Mouse (Mus musculus) NIH3T3 (cell line): ENCODE measurements around the gene H2al1m.
A peak's percentile ranks its signal among the peaks of the same experiment; 100 is the strongest.
"Not testable (repeated sequence)": the region's sequence is repeated elsewhere in the genome, so short reads cannot be mapped to it uniquely, and the experiment has no call there.

Experiments used
- DNase-seq: peaks from one replicate; pipeline ENCODE4 v3.0.0-alpha.2; 2012; ENCODE audit warnings: low read depth

Gene H2al1m

DNA sequence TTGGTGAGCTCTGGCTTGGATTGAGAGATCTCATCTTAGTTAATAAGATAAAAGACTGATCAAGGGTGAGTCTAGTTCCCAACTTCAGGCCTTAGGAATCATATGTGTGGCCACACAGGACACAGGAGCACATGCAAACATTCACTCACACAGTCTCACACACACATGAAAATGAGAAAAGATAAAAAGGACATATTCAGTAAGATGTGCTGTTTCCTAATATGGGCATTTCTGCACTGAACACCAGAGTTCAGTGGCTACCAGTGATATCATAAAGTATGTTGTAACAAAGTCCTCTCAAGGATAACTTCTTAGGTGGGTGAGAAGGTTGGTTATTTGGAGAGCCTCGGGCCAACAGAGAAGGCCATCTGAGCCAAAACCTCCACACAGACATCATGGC lies at the start of gene H2al1m:
TSS of gene H2al1m (plus strand) at position 301 of the 400 bp plus-strand sequence.
- not testable (repeated sequence) for DNase-seq

DNA sequence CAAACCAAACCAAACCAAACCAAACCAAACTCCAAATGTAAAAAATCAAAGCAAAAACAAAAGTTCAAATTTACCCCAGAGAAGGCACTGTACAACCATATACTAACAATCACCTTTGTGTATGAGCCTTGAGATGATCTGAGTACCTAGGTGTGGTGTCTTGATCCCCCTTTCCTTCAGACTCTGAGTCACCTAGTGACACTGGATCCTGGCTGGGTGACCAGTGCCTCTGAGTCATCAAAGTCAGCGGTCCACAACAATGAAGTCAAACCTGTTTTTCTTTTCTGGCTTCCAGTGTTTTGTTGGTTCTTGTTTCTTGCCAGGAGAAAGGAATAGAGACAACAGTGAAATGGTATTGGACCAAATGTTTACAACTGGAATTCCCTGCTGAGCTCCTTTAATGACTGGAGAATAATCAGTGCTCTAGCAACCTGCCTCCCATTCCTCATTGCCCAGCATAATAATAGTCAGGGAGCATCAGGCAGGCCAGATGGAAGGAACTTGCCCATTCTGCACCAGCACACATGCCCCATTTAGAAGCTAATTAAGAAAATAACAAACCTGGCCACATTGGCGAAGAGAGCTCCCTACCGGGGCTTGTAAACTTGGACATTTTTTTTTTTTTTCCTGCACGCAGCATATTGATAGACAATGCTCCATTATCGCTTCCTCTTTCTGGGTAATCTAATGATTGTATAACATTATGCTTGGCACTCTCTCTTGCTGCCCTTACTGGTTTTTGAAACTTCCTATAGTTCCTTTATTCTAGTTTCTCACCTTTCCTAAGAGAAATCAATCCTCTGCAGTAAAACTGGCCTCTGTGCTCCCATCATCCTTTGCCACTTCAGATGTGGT lies 42.6 kb upstream of the H2al1m start:
- DNase-seq = no peak

DNA sequence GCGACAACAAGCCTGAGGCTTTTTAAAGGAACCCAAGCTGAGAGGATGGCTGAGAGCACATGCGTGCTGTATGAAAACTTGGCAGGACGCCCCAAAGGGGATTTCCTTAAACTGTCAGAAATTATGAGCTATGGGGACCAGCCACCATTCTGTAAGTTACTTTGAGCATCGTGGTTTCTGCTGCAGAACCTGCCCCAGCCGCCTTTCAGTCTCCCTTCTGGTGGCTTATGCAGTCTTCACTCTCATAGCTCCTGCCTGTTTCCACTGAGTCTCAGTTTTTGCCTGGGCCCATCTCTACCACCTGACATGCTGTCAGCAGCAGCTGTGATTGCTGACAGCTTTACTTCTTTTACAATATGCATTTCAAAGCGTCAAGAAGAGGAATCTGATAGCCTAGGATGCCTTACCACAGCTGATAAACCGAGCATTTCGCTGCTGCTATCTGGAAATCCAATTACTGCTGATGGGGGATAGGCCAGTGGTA lies 40.1 kb upstream of the H2al1m start:
- peak; percentile 65 for DNase-seq

DNA sequence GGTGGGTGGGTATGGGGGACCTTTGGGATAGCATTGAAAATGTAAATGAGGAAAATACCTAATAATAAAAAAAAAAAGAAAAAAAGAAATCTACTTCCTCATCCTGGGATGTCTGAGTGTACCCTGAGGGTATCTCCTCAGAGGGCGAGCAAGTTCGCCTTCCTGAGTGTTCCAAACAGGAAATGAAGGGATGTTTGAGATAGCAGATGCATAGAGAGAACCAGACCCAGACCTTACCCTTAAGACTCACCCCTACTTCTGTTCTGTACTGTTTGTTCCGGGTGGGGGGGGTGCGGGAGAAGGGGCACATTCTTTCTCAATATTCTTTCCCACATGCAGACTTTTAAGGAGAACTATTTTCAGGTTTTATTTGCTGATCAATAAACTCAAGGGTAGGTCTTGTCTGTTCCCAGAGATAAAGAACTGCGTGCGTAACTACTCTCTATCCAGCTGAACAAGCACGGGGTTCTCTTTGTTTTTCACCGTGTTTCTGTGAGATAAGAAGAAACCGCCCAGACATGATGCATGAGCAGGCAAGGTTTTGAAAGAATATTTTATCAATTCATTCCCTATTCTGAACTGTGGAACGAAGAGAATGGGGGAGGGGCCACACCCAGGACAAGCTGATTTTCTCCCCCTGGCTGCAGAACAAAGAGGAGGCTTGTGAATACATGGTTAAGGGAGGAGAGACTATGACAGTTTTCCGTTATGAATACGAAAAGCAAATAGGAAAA lies 38.8 kb upstream of the H2al1m start:
- no peak for DNase-seq

DNA sequence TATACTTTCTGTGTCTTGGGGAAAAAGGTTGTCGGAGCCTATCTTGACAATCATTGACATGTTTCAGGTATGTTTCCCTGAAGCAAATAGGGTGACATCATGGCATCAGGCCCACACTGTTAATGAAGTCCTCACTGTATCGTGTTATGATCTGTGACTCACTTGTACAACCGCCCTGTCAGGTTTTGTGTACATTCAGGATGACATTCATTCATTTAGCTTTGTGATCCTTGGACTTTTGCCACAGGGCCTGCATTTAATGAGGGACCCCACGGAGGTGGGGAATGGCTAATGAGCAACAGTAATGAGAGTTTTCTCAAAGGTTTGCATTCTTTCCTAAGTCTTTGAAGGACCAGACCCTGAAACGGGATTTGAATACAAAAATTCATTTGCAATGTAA lies 34.7 kb upstream of the H2al1m start:
- no peak for DNase-seq

DNA sequence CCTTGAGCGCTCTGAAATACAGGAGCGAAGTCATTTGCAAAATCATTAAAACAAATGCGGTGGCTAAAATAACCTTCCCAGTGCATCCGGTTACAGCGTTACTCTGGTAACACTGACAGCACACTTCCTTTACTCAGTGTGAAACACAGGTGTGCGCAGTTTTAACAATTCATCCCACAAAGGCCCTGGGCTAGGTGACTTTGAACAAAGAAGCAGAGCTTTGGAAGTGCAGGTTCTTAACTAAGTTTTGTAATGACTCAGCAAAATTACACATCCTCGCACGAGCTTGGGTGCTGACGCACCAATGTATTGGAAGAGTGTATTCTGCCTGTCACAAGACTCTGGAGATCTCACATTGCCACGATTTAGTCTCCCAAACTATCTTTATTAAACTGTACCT lies 29.6 kb upstream of the H2al1m start:
- no peak for DNase-seq

DNA sequence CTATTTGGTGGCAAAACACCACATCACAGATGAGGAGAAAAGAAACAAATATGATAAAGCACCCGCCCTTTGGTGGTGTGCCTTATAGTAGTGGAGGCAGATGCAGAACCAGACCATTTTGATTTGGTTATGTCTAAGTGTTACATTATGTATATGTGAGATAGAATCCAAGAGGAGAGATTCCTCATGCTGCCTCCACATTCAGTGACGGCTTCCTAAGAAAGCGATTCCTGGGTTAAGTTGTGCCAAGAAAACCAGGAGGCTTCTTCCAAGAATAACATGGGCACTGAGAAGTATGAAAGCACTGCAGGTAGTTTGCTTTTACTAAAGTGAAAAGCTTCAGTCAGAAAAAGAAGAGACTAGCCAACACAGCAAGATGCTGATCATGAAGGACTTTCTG lies 28.7 kb upstream of the H2al1m start:
- DNase-seq = no peak

DNA sequence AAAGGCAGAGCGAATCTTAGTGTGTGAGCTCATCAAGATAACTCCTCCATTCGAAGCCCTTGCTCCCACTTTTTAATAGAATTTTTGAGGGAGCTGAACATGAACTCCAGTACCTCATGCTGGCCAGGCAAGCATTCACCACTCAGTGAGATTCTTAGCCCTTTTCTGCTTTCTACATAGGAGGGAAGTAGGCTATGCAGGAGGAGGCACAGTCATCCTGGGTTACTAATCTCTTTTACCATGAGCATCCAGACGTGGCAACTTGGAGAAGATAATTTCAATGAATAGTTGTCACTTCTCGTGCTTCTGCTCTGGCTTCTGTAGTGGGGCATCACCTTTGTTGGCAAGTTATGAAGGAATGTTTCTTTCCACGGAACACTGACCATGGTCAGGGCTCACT lies 26.8 kb upstream of the H2al1m start, which contains the start of gene Gm14862:
TSS of gene Gm14862 (minus strand) at position 134 of the 400 bp plus-strand sequence.
- no peak for DNase-seq

DNA sequence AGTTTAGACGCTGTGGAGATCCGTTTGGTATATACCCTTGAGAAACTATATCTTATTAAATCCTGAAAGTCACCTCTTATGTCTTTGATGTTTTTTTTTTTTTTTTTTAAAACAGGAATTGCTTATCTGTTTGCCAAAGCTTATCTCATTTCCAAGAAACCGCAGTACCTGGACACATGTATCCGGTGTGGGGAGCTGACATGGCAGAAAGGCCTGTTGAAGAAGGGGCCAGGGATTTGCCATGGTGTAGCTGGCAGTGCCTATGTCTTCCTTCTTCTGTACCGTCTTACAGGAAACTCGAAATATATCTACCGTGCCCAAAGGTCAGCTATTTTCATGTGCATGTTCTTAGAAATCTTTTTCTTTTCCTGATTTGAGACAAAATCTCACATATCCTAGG lies 25.7 kb upstream of the H2al1m start:
- no peak for DNase-seq

DNA sequence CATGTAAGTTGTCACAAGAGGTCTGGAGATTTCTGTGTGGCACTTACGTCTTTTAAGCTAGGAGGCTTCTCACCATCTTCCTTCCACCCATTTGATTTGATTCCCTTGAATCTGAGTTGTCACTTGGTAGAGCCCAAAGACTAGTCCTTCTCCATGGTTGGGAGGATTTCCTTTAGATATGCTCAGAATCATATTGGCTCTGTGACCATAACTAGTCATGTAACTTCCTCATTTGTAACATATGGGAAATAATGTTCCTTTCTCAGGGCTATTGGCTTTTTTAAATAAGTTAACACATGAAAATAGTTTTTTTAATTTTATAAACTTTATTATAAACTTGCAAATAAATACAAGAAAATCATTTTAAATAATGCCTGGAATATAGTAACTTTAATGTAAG lies 24.3 kb upstream of the H2al1m start:
- DNase-seq = no peak

DNA sequence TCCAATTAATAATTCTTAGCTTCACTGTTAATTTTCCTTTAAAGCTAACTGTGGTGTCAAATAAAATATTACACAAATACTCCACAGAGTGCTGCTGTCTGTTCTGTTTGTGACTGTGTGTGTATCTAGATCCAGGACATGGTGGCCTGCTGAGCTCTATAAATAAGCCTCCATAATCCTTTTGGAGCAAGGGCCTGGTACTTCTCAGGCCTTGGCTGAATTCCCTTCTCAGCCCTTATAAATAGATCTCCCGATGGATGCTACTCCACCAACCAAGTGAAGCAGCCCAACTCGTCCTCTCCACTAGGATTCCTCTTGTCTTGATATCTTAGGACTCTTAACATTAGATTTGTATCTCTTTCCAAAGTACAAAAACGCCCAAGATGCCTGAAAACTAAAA lies 12.5 kb upstream of the H2al1m start:
- no peak for DNase-seq

DNA sequence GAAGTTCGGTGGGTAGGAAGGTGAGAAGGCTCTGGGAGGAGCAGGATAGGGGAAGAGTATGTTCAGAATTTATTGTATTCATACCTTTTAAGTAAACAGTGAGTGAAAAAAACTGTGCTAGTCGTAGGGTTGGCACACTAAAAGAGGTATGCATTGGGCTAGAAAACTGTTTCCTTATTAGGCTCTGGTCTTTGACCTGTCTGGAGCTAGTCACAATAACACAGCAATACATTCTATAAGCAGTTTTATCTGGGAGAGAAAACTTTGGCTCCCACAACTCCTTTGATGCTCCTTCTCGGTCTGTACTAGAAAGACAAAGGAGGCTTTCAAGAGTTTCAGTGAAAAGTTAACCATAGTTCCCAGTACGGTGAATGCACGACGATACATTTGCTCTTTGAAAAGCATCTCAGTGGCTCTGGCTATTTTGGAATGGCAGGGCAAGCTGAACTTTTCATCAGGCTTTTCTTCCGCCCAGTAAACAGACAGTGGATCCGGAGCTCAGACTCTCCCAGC lies 11.6 kb upstream of the H2al1m start:
- DNase-seq = no peak

DNA sequence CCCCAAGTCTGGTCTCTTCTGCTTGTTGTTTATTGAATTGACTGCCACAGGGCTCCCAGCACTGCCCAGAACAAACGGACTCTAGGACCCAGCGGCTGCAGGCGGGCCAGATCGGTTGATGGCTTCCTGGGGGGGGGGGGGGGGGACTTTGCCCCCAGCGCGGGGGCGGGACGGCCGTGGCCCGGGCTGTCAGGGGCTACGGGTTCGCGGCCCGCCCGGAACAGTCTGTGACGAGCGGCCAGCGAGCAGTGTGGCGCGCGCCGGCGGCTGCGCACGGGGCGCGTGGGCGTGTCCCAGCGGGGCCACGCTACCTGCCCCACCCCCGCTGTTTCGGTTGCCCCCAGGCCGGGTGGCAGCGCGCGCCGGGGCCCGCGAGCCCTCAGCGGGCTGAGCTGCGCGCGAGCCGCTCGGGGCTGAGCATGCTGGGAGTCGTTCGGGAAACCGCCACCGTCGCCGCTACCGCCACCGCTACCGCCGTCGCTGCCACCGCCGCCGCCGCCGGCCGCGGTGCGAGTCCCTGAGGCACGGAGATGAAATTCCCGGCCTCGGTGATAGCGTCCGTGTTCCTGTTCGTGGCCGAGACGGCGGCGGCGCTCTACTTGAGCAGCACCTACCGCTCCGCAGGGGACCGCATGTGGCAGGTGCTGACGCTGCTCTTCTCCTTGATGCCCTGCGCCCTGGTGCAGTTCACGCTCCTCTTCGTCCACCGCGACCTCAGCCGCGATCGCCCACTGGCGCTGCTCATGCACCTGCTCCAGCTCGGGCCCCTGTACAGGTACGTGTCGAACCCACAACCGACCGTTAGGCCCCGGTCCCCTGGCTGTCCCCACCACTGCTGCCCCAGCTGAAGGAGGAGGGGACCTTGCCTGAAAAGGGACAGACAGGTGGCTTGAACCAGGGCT lies 10.9 kb upstream of the H2al1m start, which contains the start of gene Xk:
TSS of gene Xk (plus strand) at position 297 of the 902 bp plus-strand sequence.
- no peak for DNase-seq

DNA sequence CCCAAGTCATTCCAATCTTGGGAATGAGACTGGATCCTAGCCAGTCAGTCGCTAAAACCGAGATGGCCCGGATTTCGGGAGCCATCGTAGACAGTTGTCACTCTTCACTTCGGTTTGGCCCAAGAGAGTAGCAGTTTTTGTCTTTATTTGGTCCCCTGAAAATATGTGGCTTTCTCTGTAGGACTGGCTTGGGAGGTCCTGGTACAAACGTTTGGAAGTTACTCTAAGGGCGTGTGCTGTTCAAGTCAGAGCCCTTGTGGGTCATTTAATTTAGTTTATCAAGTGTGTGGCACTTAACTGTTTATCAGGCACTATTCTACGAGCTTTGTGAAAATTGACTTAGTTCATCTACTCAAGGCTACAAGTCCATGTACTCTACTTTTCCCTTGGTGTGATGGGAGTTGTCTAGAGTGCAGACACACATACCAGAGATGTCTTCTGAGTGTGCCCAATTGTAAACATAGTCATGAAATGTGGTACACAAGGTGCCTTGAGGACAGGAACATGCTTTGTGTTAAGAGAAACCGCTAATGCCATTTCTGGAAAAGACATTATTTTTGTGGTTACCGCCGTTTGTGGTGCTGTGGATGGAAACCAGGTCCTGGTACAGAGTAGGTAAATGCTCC lies 10.1 kb upstream of the H2al1m start:
- no peak for DNase-seq

DNA sequence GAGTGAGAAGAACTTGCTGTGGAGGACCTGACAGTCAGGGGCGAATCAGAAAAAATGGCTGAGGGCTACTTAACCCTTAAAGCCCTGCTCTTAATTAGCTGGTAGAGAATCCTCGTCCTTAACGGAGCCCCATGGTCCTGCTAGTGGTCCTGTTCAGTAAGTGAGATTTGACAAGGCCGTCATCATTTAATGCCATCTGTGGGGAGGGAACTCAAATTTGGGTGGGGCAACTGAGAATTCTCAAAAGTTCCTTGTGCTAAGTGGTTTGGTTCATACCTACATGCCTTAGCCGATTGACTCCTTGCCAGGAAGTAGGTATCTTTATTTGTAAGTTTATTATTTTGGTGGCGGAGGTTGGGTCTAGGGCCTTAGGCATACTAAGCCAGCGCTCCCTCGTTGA lies 9.2 kb upstream of the H2al1m start:
- no peak for DNase-seq

DNA sequence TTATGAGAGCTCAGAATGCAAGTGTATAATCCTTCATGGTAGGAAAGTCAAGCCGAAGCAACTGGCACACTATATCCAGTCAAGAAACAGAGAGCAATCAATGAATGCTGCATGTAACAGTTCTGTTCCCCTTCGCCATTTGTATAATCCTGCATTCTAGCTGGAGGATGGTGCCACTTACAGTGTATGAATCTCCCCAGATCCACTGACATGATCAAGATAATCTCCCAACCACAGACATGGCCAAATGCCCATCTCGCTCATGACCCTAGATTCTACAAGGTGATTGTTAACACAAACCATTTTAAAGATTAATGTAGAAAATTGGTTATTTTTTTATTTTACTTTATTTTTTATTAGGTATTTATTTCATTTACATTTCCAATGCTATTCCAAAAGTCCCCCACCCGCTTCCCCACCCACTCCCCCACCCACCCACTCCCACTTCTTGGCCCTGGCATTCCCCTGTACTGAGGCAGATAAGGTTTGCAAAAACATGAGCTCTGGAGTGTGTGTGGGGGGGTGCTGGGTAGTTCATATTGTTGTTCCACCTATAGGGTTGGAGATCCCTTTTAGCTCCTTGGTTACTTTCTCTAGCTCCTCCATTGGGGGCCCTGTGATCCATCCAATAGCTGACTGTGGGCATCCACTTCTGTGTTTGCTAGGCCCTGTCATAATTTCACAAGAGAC lies 9.7 kb downstream of the H2al1m start:
- not testable (repeated sequence) for DNase-seq

DNA sequence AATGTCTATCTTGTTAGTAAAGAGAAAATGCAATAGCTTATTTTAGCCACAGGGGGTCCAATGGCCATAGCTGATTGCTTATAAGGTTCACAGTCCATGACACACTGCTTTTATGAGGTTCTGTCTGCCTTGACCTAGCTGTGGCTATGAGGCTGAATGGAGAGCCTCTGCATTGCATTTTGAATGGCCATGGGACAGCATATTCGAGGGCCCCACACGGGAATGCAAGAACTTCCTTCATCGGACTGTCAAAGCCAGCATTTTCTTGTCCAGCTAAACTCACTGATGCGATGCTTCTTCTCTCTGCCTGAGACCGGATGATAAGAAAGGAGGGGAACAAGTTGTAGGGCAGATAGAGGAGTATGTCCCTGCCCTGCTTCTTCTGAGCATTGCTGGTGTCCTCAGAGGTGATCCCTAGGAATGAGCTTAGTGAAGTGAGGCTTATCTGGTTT lies 14.9 kb downstream of the H2al1m start:
- no peak for DNase-seq

DNA sequence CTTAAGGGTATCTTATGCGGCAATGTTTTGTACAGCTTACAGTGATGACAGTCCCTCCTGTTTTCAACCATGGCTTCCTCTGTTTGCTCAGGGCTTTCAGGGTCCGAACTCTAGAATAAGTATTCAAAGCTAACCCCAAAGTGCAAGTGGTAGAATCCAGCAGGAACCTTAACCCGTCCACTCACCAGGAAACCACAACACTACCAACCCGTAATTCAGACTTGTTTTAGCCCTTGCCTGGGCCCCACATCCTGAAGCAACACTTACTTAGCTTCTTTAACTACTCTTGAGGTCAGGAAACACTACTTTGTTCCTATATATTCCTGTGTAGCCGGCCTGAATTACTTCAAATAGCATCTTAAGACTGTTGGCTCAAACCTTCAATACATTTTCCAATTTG lies 19.2 kb downstream of the H2al1m start:
- DNase-seq = no peak

DNA sequence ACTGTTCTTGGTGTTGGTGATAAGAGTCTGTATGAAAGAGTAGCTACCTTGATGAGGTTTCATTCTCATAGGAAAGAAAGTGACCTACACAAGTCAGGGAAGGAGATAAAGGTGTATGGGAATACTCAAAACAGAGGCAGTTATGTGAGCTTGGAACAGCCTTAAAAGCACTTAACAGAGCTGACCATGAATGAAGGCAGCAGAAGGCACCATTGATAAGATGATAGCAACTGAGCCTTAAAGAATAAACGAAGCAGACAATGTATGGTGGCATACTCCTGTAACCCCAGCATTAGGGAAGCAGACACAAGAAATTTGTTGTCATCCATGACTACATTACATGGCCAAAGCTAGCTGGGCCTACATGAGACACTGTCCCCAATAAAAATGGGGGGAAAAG lies 19.9 kb downstream of the H2al1m start:
- no peak for DNase-seq

DNA sequence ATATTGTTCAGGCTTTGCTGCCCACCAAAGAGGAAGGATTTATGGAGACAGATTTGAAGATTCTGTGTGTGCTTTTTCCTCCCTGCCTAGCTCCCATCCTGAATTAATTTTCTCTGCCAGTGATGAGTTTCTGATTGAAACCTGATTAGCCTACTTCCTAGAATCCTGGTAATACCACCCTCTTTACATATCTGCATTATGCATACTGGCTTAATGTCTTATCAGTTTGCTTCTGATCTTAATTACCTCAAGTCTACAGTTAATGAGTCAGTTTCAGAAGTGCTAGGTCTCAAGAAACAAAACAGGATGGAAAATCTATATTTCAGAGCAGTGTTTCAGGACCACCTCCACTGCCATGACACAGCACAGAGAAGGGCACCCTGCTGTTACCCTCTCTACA lies 32.9 kb downstream of the H2al1m start:
- not testable (repeated sequence) for DNase-seq

DNA sequence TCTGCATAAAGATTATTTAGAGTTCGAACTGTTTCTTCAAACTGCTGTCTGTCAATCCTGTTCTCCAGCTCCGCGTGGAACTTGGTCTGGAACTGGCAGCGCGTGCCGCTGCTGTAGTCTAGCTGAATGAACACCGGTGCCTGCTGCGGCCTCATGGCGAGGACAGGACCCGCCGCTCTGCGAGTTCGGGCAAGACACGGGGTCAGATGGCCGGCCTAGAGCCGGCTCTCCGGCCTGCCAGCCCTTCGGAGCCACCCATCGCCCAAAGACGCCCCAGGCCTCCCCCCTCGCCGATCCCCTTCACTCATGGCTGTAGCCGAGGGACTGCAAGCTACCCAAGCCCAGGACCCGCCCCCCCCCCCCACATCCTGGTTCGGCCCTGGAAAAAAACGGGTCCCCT lies 44.4 kb downstream of the H2al1m start:
- DNase-seq = not testable (repeated sequence)
